Mouse (Mus musculus) gastrocnemius, postnatal 25 days (tissue): ENCODE results near the gene Socs2. TPM values are rescaled to one million over a fixed set of nuclear protein-coding genes. Genes with fewer than 3 reads are reported as not detected.

Source experiments
- DNase-seq: peaks from one replicate; pipeline ENCODE4 v3.0.0; 2022
- total RNA-seq, 2 experiments: library from RNA; stranded (reverse); gene quantifications; 1 replicate in 1 of 2; 2 replicates in 1 of 2; pipeline ENCODE4 v1.2.3; 2021

Gene Socs2
- total RNA-seq, 2 experiments from 2014 or later = 5.0 to 12.4 TPM

GRCm38 (mm10) chr10:95354047-95354446 is 62.9 kb downstream of the Socs2 start:
- no peak for DNase-seq

DNA sequence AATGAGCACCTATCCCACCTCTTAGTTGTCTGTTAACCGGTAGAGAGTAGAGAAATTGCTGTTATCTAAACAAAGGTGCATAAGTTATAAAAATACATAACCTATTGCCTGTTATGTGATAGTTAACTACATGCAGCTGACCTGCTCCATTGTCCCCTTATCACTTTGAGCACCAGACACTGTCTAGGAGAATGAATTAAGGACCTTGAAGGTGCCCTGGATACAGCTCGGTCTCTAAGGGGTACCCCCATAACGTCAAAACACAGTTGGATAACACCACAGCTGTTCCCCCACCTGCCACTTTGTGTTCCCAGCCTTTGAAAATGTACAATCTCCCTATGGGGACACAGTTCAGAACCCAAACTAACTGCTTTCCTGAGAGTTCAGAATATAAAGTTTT is 68.5 kb downstream of the Socs2 start:
- no peak for DNase-seq

DNA sequence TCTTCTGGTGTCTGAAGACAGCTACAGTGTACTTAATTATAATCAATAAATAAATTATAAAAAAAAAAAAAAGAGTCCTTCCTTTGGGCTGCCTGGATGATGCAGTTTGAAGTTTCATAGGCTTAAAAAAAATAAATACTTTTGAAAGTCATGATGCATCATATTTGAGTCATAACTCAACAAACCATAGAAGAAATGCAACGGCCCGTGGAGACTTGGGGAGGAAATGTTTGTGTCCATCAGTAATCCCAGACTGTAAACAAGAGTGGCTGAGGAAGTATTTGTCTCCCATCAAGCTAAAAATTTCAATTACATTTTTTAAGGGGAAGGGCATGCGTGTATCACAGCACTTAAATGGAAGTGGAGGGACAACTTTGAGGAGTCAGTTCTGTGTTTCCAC is 69.2 kb downstream of the Socs2 start:
- DNase-seq = no peak

GRCm38 (mm10) chr10:95342833-95343590 is 74.0 kb downstream of the Socs2 start:
- no peak for DNase-seq

DNA sequence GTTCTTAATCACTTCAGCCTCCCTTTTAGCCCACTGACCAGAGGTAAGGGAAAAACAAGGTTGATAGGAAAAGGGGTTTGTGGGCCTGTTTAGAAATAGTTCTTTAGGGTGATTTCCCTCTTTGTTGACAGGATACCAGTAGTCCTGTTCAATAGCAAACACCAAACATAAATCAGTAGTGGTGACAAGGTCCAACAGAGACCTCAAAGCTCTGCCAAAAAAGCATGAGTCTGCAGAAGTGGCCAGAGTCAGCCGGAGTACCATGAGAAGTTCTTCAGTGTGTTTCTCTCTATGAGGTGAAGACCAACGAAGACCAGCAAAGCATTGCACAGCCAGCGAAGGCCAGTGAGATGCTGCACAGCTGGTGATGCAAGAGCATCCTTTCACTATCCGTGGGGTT is 76.3 kb downstream of the Socs2 start:
- no peak for DNase-seq

- no peak for DNase-seq
Measured at GRCm38 (mm10) chr10:95337589-95337988, 79.4 kb downstream of the Socs2 start.

DNA sequence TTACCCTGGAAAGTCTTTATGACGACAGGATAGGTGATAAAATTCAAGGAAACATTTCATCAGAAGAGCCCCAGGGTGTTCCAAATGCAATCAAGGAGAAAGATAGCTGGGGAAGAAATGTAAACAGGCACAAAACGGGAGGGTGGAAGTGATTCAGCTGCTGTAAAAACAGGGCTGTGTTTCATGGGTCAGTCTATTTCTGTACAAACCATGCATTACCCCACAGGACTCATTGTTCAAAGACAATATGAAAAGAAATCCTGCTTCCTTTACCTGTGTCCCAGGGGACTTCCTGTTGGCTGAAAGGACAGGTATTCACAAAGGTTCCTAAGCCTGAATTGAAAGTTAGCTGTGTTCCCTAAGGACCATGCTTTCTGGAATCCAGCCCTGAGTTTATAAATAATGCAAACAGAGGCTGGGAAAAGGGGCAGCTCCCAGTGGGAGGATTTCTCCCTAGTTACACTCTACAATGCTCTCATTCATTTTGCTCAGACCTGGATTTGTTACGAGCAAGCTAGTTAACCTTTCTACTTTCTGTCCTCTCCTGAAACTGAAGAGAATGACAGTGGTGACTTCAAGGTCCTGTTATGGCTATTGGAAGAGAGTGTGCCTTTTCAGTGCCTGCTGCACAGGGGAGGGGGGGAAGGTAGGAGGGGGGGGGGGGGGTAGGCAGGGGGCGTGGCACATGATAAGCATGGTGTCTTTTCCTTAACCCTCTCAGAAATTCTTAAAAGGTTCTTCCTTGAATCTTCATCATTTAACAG is 80.0 kb downstream of the Socs2 start:
- no peak for DNase-seq

Other genes with a start within 250 kb of the Socs2 start
- gene Cradd, start 93.0 kb downstream of the Socs2 start, total RNA-seq = 1 to 10 TPM; 8.3 to 8.5 TPM
- 100 to 1,000 TPM; 285 to 318 TPM for gene Mrpl42, start 84.8 kb upstream of the Socs2 start, total RNA-seq
- 10 to 100 TPM; 66.4 to 73.6 TPM for gene Ube2n, start 98.0 kb upstream of the Socs2 start, total RNA-seq
- 100 to 1,000 TPM; 179 to 274 TPM for gene Nudt4, start 147.0 kb upstream of the Socs2 start, total RNA-seq